ENCODE assay signal across 8 mouse cellular contexts in the genomic region with DNA sequence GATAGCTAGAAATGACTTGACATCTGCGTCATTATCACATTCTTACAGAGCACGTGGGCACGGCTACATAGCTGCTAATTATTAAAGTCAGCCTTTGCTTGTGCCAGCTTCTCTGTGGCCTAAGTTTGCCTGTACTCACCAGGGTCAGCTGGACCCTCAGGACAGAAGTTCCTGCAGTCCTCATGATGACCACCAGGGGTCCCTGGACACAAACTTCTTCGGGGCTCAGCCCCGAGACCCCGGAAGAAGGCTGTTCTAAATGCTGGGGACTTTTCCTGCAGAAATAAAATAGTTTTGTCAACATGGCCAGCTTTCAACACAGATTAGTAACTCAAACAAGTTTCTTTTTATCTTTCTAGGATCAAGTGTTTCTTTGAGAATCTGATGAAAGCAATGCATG.
DNase-seq lines count a peak whose midpoint lies in the region; ATAC-seq and TF ChIP-seq lines count a peak whose summit lies in the region.

No protein-coding gene starts in this region.

- H3K4me3 ChIP-seq in forebrain, embryonic 14.5 days (ENCODE audit: low read depth, low read length), result no peak overlapping the region
- H3K4me3 ChIP-seq in forebrain, embryonic 13.5 days, result no peak overlapping the region
- no peak overlapping the region for H3K4me3 ChIP-seq in lung, adult 2 months (replicated peaks; ENCODE audit: extremely low read depth, low read depth, low read length)
- H3K4me3 ChIP-seq in midbrain, embryonic 13.5 days (replicated peaks), result no peak overlapping the region

- peak; percentile 67 for DNase-seq in forebrain, embryonic 14.5 days (ENCODE audit: low spot score)
- DNase-seq in lung, adult 2 months, result peak; percentile 21
- DNase-seq in lung, postnatal 25 days (ENCODE audit: low spot score), result no peak
- DNase-seq in adrenal gland, postnatal 14 days, result peak; percentile 66
- no peak for DNase-seq in spleen, adult 12 weeks (ENCODE audit: low spot score)

- no peaks in the 10 kb centered on the region for H3K27me3 ChIP-seq in forebrain, embryonic 14.5 days (replicated peaks; ENCODE audit: control insufficient read depth, insufficient read depth, low read length)
- H3K27me3 ChIP-seq in forebrain, embryonic 13.5 days, result no peaks in the 10 kb centered on the region
- peaks cover 6% of the 10 kb centered on the region; the same call in 1 of the 2 replicates for H3K27me3 ChIP-seq in midbrain, embryonic 13.5 days

- no peaks in the 10 kb centered on the region for H3K4me1 ChIP-seq in forebrain, embryonic 14.5 days (ENCODE audit: control insufficient read depth, insufficient read depth, low read length)
- H3K4me1 ChIP-seq in forebrain, embryonic 13.5 days, result no peaks in the 10 kb centered on the region
- H3K4me1 ChIP-seq in lung, adult 2 months (ENCODE audit: control insufficient read depth, insufficient read depth, low read length), result no peaks in the 10 kb centered on the region
- H3K4me1 ChIP-seq in midbrain, embryonic 13.5 days (replicated peaks), result no peaks in the 10 kb centered on the region

- H3K27ac ChIP-seq in forebrain, embryonic 14.5 days (ENCODE audit: low read depth, low read length), result no peak overlapping the region
- no peak overlapping the region for H3K27ac ChIP-seq in forebrain, embryonic 13.5 days
- H3K27ac ChIP-seq in midbrain, embryonic 13.5 days, result no peak overlapping the region

- peak; percentile 80 for TF ChIP-seq CTCF in lung, adult 2 months (IDR thresholded peaks at IDR 0.05; ENCODE audit: insufficient read depth, low read length)

- no peaks in the 10 kb centered on the region for H3K36me3 ChIP-seq in forebrain, embryonic 14.5 days (ENCODE audit: control insufficient read depth, insufficient read depth, low read length)
- H3K36me3 ChIP-seq in forebrain, embryonic 13.5 days (ENCODE audit: poor library complexity, severe bottlenecking), result no peaks in the 10 kb centered on the region
- H3K36me3 ChIP-seq in midbrain, embryonic 13.5 days, result no peaks in the 10 kb centered on the region

- H3K9ac ChIP-seq in forebrain, embryonic 14.5 days (ENCODE audit: low read length), result no peak overlapping the region
- H3K9ac ChIP-seq in forebrain, embryonic 13.5 days, result no peak overlapping the region
- no peak overlapping the region for H3K9ac ChIP-seq in midbrain, embryonic 13.5 days (replicated peaks)

- no peak for ATAC-seq in forebrain, embryonic 14.5 days
- ATAC-seq in forebrain, embryonic 13.5 days, result no peak; the same call in 1 of the 2 replicates
- ATAC-seq in hematopoietic stem cell, adult 5-6 weeks (replicated peaks in 1 of 2; ENCODE audit: insufficient read depth in 1 of 2, low FRiP score in 2 of 2, low TSS enrichment in 1 of 2, low read depth in 1 of 2, poor library complexity in 2 of 2, severe bottlenecking in 2 of 2), result peak; percentile 53 to 70; a peak in 2 of 4 replicates
- peak; percentile 62; the same call in 1 of the 2 replicates for ATAC-seq in midbrain, embryonic 13.5 days

- no peaks in the 10 kb centered on the region for H3K9me3 ChIP-seq in forebrain, embryonic 14.5 days (replicated peaks; ENCODE audit: control insufficient read depth, low read length)
- H3K9me3 ChIP-seq in forebrain, embryonic 13.5 days (replicated peaks), result no peaks in the 10 kb centered on the region
- H3K9me3 ChIP-seq in midbrain, embryonic 13.5 days, result no peaks in the 10 kb centered on the region

- WGBS in forebrain, embryonic 14.5 days, result 22% methylated on average over 6 of the region's 6 CpGs
- WGBS in forebrain, embryonic 13.5 days, result 26% methylated on average over 6 of the region's 6 CpGs
- 30% methylated on average over 6 of the region's 6 CpGs for WGBS in lung, adult 2 months
- WGBS in midbrain, embryonic 13.5 days, result 29% methylated on average over 6 of the region's 6 CpGs

- no peak for TF ChIP-seq POLR2A in lung, adult 2 months (IDR thresholded peaks at IDR 0.05; ENCODE audit: borderline replicate concordance, extremely low read depth, low read depth, low read length)

- no peak overlapping the region for H3K4me2 ChIP-seq in forebrain, embryonic 14.5 days (ENCODE audit: low read length)
- no peak overlapping the region for H3K4me2 ChIP-seq in forebrain, embryonic 13.5 days
- no peak overlapping the region for H3K4me2 ChIP-seq in midbrain, embryonic 13.5 days (replicated peaks)

Comparison
In these comparisons a context has a peak if more than half of its experiments do, and no peak if none do; other contexts are left out.
1. DNase-seq: peak in forebrain, embryonic 14.5 days (single experiment), lung, adult 2 months (single experiment) and adrenal gland, postnatal 14 days (single experiment); none in lung, postnatal 25 days (single experiment) and spleen, adult 12 weeks (single experiment).
2. ATAC-seq: peak in hematopoietic stem cell, adult 5-6 weeks (2 of 2) and midbrain, embryonic 13.5 days (single experiment); none in forebrain, embryonic 14.5 days (single experiment) and forebrain, embryonic 13.5 days (single experiment).